8 mouse cellular contexts compared by ENCODE assay signal in the genomic region with DNA sequence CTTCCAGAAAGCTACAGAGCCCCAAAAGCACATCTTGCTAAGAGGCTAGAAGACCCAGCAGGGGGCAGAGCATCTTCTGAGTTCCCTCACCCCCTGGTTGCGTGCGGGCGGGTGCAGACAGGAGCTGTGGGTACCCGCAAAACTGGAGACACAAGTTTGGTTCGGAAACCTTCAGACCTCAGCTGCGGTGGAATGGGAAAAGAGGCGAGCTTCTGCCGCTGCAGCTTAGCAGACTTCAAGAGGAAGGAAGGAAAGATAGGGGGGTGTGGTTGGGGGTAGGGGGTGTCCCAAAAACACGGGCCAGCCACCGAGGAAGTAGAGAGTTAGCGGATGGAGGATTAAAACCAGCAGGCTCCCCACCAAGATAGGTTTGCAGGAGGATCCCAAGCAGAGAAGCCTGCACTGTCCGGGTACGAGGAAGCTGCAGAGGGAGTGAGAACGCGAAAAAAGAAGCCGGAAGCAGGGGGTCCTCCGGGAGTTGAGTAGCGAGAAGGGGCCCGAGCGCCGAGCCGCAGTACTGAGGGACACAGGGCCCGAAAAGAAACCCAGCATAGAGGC. TPM values are rescaled to one million over a fixed set of nuclear protein-coding genes. Genes with fewer than 3 reads are reported as not detected.
DNase-seq lines count a peak whose midpoint lies in the region; ATAC-seq and TF ChIP-seq lines count a peak whose summit lies in the region.

No protein-coding gene starts in this region.

- peaks cover 14% of the 10 kb centered on the region for H3K4me1 ChIP-seq in embryonic facial prominence, embryonic 12.5 days
- H3K4me1 ChIP-seq in heart, embryonic 12.5 days (replicated peaks): peaks cover 16% of the 10 kb centered on the region
- peaks cover 7% of the 10 kb centered on the region; the same call in 1 of the 2 replicates for H3K4me1 ChIP-seq in lung, embryonic 14.5 days (ENCODE audit: insufficient read depth)

- peaks cover 21% of the 10 kb centered on the region for H3K36me3 ChIP-seq in embryonic facial prominence, embryonic 12.5 days
- H3K36me3 ChIP-seq in heart, embryonic 12.5 days: peaks cover 20% of the 10 kb centered on the region
- peaks cover 8% of the 10 kb centered on the region; the same call in 1 of the 2 replicates for H3K36me3 ChIP-seq in lung, embryonic 14.5 days (ENCODE audit: insufficient read depth)

- no peaks in the 10 kb centered on the region for H3K9me3 ChIP-seq in embryonic facial prominence, embryonic 12.5 days
- H3K9me3 ChIP-seq in heart, embryonic 12.5 days (replicated peaks): no peaks in the 10 kb centered on the region
- H3K9me3 ChIP-seq in lung, embryonic 14.5 days (ENCODE audit: low read depth, low read length): no peaks in the 10 kb centered on the region

- peak overlapping the region; percentile 95 for H3K27ac ChIP-seq in embryonic facial prominence, embryonic 12.5 days
- H3K27ac ChIP-seq in heart, embryonic 12.5 days (ENCODE audit: poor library complexity, severe bottlenecking): peak overlapping the region; percentile 88
- H3K27ac ChIP-seq in lung, embryonic 14.5 days (ENCODE audit: low read depth): peak overlapping the region; percentile 88; the same call in 1 of the 2 replicates

- TF ChIP-seq CTCF in lung, embryonic 14.5 days (IDR thresholded peaks at IDR 0.05; ENCODE audit: low read depth): peak; percentile 65

- peak overlapping the region; percentile 84 for H3K4me2 ChIP-seq in embryonic facial prominence, embryonic 12.5 days (replicated peaks)
- H3K4me2 ChIP-seq in heart, embryonic 12.5 days: peak overlapping the region; percentile 78
- H3K4me2 ChIP-seq in lung, embryonic 14.5 days: peak overlapping the region; percentile 73

- DNase-seq in CD4-positive helper T cell, adult 2 months (ENCODE audit: low read depth, low spot score): peak; percentile 83
- peak; percentile 80 for DNase-seq in adrenal gland, postnatal 14 days
- DNase-seq in kidney, postnatal 10 days: peak; percentile 79
- DNase-seq in lung, embryonic 14.5 days: peak; percentile 91
- DNase-seq in thymus, postnatal 10 days (ENCODE audit: low spot score in 2 of 2): peak; percentile 69 to 74

- peak overlapping the region; percentile 95 for H3K9ac ChIP-seq in embryonic facial prominence, embryonic 12.5 days
- peak overlapping the region; percentile 84 for H3K9ac ChIP-seq in heart, embryonic 12.5 days
- H3K9ac ChIP-seq in lung, embryonic 14.5 days: peak overlapping the region; percentile 85

- H3K27me3 ChIP-seq in embryonic facial prominence, embryonic 12.5 days: no peaks in the 10 kb centered on the region
- no peaks in the 10 kb centered on the region for H3K27me3 ChIP-seq in heart, embryonic 12.5 days (replicated peaks)
- no peaks in the 10 kb centered on the region for H3K27me3 ChIP-seq in lung, embryonic 14.5 days (ENCODE audit: insufficient read depth, low read length)

- peak overlapping the region; percentile 96 for H3K4me3 ChIP-seq in embryonic facial prominence, embryonic 12.5 days
- peak overlapping the region; percentile 80 for H3K4me3 ChIP-seq in heart, embryonic 12.5 days
- H3K4me3 ChIP-seq in lung, embryonic 14.5 days (ENCODE audit: low read depth, low read length): peak overlapping the region; percentile 92

- WGBS in embryonic facial prominence, embryonic 12.5 days: under 1% methylated on average over 23 of the region's 23 CpGs
- under 1% methylated on average over 23 of the region's 23 CpGs for WGBS in heart, embryonic 12.5 days
- WGBS in lung, embryonic 14.5 days: 0% methylated on average over 23 of the region's 23 CpGs

- peak; percentile 12; the same call in 1 of the 2 replicates for ATAC-seq in embryonic facial prominence, embryonic 12.5 days (ENCODE audit: insufficient number of reproducible peaks, insufficient read depth, low FRiP score, low TSS enrichment)
- ATAC-seq in heart, embryonic 12.5 days (ENCODE audit: insufficient number of reproducible peaks, low FRiP score): peak; percentile 19; the same call in 1 of the 2 replicates
- ATAC-seq in lung, embryonic 14.5 days (ENCODE audit: insufficient read depth): no peak; the same call in 1 of the 2 replicates
- peak; percentile 42 for ATAC-seq in neutrophil, adult 5-6 weeks (ENCODE audit: extremely low read depth, insufficient number of reproducible peaks, low FRiP score, poor library complexity, severe bottlenecking)

RNA-seq across cellular contexts. Expression of gene Cdc14a, which starts 1.0 kb away (rescaled TPM):
- total RNA-seq in adrenal gland, postnatal 14 days (2021): 8.8 and 16.4 TPM in 2 replicates
- 13.4 and 13.8 TPM in 2 replicates for polyA plus RNA-seq in embryonic facial prominence, embryonic 12.5 days (2016; fragmentation: Nextera tagmentation; extraction: Ambion mirVana)
- polyA plus RNA-seq in heart, embryonic 12.5 days (2016; fragmentation: Nextera tagmentation; extraction: Ambion mirVana): 6.3 and 7.8 TPM in 2 replicates
- polyA plus RNA-seq in lung, embryonic 14.5 days (2014; fragmentation: Nextera tagmentation; extraction: Ambion mirVana): 9.1 and 12.1 TPM in 2 replicates
- 30.1 and 33.1 TPM in 2 replicates for total RNA-seq in neutrophil, adult 5-6 weeks (2017)
